In genomic region chr3:20509192-20509591, GRCm38 (mm10) we compare ENCODE assay signal across 8 mouse cellular contexts.
DNase-seq lines count a peak whose midpoint lies in the region; ATAC-seq and TF ChIP-seq lines count a peak whose summit lies in the region.

No protein-coding gene starts in this region.

- H3K9ac ChIP-seq in midbrain, embryonic 16.5 days (ENCODE audit: low read depth, low read length): no peak overlapping the region

- TF ChIP-seq CTCF in kidney, adult 2 months (conservative IDR thresholded peaks at IDR 0.05; ENCODE audit: insufficient read depth, insufficient read length, low read depth, low read length): peak; percentile 56

- DNase-seq in heart, adult 8-10 months (ENCODE audit: low spot score): peak; percentile 16
- no peak for DNase-seq in heart, postnatal 25 days (ENCODE audit: low spot score)
- peak; percentile 56 to 77 for DNase-seq in cerebellum, postnatal 4 days (ENCODE audit: low spot score in 2 of 2)
- peak; percentile 72 for DNase-seq in gastrocnemius, postnatal 14 days
- DNase-seq in kidney, adult 2 months: peak; percentile 46
- DNase-seq in left cerebral cortex, postnatal 4 days: peak; percentile 89
- peak; percentile 52 for DNase-seq in splenic B cell, adult 2 months (ENCODE audit: low read depth, low spot score)

- no peak overlapping the region for H3K4me2 ChIP-seq in midbrain, embryonic 16.5 days (ENCODE audit: low read length)

- H3K4me3 ChIP-seq in kidney, adult 2 months (ENCODE audit: insufficient read depth, low read depth, low read length): no peak overlapping the region
- H3K4me3 ChIP-seq in midbrain, embryonic 16.5 days (ENCODE audit: low read depth, low read length): no peak overlapping the region

- no peaks in the 10 kb centered on the region for H3K27me3 ChIP-seq in kidney, adult 2 months (replicated peaks; ENCODE audit: control insufficient read depth, insufficient read depth, low read length)
- H3K27me3 ChIP-seq in midbrain, embryonic 16.5 days (ENCODE audit: control insufficient read depth, insufficient read depth, low read depth, low read length): no peaks in the 10 kb centered on the region
- H3K27me3 ChIP-seq in splenic B cell, adult 2 months (ENCODE audit: control insufficient read depth, insufficient read depth, low read length, poor library complexity, severe bottlenecking): no peaks in the 10 kb centered on the region

- intact Hi-C loops in heart, postnatal 25 days (cut with DNase I): loop anchor here (5.0 kb wide), 1 partner anchor 252 kb away; no protein-coding TSS in a partner anchor
- intact Hi-C loops in gastrocnemius, postnatal 14 days (cut with DNase I; ENCODE audit: low total_unique reads): no loop called here
- intact Hi-C loops in left cerebral cortex, postnatal 4 days (cut with DNase I): no loop called here

- 0% methylated on average over 2 of the region's 2 CpGs for WGBS in kidney, adult 2 months
- 3% methylated on average over 2 of the region's 2 CpGs for WGBS in midbrain, embryonic 16.5 days

- H3K36me3 ChIP-seq in kidney, adult 2 months (ENCODE audit: control insufficient read depth, insufficient read depth, low read length): no peaks in the 10 kb centered on the region
- H3K36me3 ChIP-seq in midbrain, embryonic 16.5 days (ENCODE audit: control insufficient read depth, insufficient read depth, low read length): no peaks in the 10 kb centered on the region
- H3K36me3 ChIP-seq in splenic B cell, adult 2 months (ENCODE audit: control insufficient read depth, insufficient read depth, low read length, poor library complexity, severe bottlenecking): no peaks in the 10 kb centered on the region

- TF ChIP-seq POLR2A in kidney, adult 2 months (IDR thresholded peaks at IDR 0.05; ENCODE audit: low read depth, low read length): no peak

- ATAC-seq in midbrain, embryonic 16.5 days: peak; percentile 17; the same call in 1 of the 2 replicates

- no peaks in the 10 kb centered on the region for H3K4me1 ChIP-seq in kidney, adult 2 months (ENCODE audit: control insufficient read depth, insufficient read depth, low read length)
- H3K4me1 ChIP-seq in midbrain, embryonic 16.5 days (ENCODE audit: control insufficient read depth, insufficient read depth, low read length): no peaks in the 10 kb centered on the region

- H3K27ac ChIP-seq in kidney, adult 2 months (ENCODE audit: insufficient read depth, low read depth, low read length): no peak overlapping the region
- H3K27ac ChIP-seq in midbrain, embryonic 16.5 days (ENCODE audit: low read length): no peak overlapping the region

- no peaks in the 10 kb centered on the region for H3K9me3 ChIP-seq in midbrain, embryonic 16.5 days (replicated peaks; ENCODE audit: control insufficient read depth, low read length, poor library complexity, severe bottlenecking)
